Mouse (Mus musculus) cerebellum, postnatal 25 days (tissue): ENCODE results near the gene Naa16.

Source experiments
- DNase-seq, 2 experiments: peaks; one replicate each; pipeline ENCODE4 v3.0.0; 2021; ENCODE audit warnings: mixed read lengths in 2 of 2

The Naa16 gene

DNA sequence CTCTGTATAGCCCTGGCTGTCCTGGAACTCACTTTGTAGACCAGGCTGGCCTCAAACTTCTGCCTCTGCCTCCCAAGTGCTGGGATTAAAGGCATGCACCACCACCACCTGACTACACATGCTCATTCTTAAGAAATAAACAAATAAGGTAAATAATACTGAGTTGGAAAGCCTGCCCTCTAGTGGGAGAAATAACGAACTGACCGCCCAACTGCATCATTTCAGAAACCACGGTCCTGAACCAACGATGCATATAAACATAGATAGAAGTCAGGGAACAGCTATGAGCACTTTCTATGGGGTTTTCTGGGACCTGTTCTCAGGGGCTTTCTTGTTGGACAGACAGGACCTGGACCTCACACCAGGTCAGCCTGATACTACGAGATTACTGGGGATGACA is 63.5 kb downstream of the Naa16 start:
- DNase-seq: peak; percentile 54 to 67

DNA sequence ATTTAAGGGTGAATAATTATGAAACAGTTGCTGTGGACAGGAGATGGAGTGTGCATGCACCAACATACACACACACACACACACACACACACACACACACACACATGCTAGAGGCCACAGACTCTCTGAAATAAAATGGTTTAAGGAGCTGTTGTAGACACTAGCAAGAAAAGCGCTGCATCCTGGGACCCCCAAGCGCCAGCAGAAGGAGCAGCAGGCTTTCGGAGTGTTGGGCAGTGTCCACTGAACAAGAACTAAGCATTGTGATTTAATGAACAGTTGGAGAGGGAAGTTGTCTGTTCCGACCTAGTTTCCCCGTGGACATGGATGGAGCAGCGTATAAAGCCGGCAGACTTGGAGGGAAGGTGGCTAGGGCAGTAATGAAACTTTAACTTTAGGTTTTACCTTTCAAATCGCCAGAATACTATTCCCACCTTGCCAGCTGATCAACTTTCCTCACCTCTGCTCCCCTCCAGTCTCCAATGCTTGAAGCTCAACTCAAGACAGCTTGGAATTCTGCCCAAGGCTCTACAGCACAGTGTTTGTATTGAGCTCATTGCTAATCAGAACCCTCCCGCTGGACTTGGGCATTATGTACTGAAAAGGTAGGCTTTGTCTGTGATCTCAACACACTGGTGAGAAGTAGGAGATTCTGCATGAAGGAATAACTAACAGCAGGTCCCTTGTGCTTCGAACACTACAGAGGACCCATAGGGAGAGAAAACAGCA is 66.3 kb downstream of the Naa16 start:
- peak in 1 of 2 experiments; percentile 23 for DNase-seq

DNA sequence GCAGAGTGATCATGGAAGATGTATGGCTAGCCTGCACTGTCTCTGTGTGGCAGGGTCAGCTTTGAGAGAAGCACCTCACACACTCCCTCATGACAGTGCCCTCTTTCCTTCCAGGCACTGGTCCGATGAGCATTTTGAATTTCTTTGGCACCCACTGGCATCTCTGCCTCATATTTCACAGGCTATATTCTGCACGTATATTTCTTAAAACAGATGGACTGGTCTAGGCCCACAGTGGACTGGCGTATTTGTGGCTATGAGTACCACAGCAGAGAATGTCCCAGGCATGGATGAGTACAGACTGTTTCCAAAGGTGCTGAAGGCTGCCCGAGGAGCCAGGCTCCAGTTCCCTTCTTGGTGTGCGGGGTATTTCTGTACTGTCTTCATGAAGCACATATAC is 68.7 kb downstream of the Naa16 start:
- DNase-seq: no peak

- DNase-seq: peak; percentile 42 to 56
These were observed 69.4 kb downstream of the Naa16 start for GRCm38 (mm10) chr14:79321152-79321551.

DNA sequence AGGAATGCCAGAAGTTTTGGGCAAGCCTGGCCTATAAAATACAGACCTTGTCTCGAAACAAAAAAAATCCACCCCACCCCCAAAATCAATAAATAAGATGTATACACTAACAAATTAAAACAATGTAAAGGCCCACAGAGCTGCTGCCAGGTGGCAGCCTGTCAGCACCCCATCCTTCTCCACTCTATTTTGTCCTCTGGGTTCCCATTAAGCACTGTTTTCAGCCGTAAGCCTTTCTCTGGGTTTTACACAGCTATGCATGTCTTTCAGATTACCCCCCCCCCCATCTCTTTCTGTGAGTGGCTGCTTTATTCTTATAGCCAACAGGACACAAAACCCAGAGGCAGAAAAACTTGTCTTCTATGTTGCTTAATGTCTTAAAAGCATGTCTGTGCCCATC is 73.0 kb downstream of the Naa16 start:
- no peak for DNase-seq

DNA sequence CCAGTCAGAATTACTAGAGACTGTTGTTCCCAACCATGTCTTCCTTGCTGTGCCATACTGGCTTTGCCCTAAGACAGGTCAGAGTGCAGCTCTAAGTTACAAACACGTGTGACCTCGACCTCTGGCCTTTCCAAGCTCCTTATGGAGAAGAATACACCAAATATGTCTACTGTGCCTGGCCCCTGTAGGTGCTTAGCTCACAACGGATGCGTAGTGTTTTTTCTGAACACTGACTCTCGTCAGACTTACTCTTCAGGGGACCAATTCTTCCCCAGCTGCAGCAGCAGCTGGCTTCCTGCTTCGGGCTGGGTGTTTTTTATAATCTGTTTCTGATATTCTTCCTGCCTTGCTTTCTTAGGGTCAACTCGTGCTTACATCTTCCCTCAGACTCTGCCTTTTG is 74.7 kb downstream of the Naa16 start:
- no peak for DNase-seq

DNA sequence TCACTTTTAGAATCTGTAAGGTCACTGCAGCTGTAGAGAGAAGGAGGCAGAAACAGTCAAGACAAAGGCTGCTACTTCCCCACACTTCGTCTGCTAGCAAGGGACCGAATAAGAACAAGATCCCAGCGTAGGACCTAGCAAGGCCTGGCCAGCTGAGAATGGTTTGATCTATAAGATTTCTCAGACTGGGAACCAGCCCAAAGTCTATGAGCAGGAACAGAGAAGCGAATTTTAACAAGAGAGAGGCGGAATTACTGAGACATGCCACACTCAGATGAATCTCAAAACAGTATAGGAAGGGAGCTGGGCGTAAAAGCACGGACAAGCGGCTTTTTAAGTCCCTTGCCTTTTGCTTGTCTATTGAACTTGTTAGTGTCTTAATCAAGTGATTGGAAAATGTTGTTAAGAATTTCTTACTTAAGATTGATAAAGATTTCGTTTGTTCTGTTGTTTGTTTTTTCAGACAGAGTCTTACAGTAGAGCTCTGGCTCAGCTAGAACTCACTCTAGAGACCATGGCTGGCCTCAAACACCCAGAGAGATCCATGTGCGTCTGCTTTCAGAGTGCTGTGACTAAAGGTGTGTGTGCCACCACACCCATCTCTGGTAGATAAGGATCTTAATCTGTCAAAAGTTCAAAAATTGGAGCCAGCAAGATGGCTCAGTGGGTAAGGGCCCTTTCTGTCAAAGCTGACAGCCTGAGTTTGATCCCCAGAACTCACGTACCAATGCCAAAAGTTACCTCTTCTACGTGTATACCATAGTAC is 76.2 kb downstream of the Naa16 start:
- DNase-seq: no peak

GRCm38 (mm10) chr14:79313439-79314175 is 77.0 kb downstream of the Naa16 start:
- DNase-seq: no peak

- no peak for DNase-seq
These were observed 77.9 kb downstream of the Naa16 start for GRCm38 (mm10) chr14:79312719-79313118.

DNA sequence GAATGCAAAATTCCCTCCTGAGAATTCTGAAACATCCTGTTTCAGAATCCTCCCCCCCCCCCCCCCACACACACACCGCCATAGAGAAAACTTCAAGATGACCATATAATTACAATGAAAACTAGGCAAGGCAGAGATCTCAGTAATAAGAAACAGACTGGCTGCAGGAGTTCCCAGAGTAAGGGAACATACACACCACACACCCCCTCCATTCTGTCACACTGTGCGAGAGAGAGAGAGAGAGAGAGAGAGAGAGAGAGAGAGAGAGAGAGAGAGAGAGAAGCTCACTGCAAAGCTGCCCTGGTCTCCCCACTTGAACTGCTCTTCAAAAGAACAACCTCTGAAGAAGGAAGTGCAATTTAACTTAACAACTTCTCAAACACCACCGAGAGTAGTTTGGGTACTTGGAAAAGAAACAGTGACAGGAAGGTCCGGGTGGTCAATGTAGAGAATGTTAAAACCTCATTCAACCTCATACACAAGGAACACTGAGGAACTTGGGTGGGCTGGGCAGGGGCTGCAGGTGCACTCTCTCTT is 78.6 kb downstream of the Naa16 start:
- DNase-seq: no peak

DNA sequence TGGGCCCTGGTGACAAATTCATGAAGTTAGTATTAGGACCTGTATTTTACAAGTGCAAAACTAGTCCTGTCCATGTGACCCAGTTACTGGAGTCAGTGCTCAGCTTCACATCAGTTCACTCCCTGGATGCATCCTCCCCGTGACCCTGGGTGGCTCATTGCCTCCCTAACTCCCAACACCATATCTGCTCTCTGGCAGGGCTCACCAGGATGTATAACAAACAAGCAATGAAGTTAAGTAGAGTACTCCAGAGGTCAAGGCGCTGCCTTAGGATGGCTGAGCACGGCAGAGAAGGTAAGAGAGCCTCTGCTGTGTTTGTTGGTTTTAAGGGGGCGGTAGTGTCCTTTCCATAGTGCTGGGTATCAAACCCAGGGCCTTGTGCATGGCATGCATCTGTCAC is 81.5 kb downstream of the Naa16 start:
- DNase-seq: no peak

- DNase-seq: peak in 1 of 2 experiments; percentile 48
These were observed 82.2 kb downstream of the Naa16 start for GRCm38 (mm10) chr14:79308364-79308763.

- no peak for DNase-seq
These were observed 82.7 kb downstream of the Naa16 start for GRCm38 (mm10) chr14:79307908-79308307.

GRCm38 (mm10) chr14:79307138-79307537 is 83.4 kb downstream of the Naa16 start:
- DNase-seq: no peak

DNA sequence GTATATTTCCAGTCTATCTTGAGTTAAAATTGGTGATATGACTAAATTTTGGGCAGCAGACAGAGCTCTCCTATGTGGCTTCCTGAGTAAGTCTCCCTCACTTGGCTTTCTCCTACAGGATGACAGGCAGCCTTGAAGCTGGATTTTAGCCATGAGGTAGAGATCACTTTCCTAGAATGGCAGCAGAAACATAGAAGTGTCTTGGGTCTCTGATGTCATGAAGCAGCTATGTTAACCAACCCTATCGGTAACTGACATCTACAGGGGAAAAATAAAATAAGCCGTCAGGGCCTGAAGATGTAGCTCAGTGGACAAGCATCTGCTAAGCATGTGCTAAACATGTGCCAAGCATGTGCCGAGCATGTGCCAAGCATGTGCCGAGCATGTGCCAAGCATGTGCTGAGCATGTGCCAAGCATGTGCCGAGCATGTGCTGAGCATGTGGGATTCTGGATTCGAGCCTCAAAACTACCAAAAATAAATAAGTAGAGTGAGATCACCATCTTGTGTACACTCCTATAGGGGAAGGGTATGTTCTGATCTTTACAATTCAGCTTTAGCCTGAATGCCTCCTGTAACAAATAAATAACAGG is 85.6 kb downstream of the Naa16 start:
- no peak for DNase-seq

DNA sequence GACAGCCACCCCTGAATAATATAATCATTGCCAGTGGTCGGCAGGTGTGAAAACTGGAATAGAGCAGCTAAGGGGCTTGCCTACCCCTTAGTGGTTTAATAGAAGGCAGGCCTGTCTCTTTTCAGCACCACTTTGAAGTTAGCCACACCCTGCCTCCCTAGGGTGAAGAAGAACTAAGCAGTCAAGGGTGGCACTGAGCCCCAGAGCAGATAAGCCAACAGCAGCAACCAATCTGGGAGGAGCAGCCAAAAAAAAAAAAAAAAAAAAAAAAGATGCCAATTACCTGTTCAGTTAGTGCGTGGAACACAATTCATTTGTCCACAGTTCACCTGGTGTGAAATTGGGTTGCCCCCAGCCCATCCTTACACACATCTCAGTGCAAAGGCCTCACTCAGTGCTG is 87.4 kb downstream of the Naa16 start:
- DNase-seq: no peak

DNA sequence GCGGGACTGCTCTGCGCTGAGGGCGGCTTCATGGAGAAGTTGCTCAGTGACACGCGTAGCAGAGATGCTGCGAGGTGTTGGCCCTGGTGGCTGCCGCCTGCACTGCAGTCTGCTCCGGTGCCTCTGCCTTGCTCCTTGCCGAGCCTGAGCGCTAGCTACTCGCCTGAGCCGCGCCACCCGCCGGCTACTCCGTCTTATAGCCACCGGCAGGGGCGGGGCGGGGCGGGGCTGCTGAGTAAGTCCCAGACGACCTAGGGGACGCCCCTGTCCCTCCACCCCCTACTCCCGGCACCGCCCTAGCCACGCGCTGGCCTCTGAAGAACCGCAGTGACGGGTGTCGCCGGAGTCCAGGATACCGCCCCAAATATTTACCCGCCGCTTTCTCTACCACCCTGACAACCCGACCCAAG is 89.1 kb downstream of the Naa16 start, which contains the start of gene Rgcc:
Rgcc (minus strand) TSS at position 180 of the 410 bp plus-strand sequence.
- DNase-seq: peak; percentile 97 to 98

DNA sequence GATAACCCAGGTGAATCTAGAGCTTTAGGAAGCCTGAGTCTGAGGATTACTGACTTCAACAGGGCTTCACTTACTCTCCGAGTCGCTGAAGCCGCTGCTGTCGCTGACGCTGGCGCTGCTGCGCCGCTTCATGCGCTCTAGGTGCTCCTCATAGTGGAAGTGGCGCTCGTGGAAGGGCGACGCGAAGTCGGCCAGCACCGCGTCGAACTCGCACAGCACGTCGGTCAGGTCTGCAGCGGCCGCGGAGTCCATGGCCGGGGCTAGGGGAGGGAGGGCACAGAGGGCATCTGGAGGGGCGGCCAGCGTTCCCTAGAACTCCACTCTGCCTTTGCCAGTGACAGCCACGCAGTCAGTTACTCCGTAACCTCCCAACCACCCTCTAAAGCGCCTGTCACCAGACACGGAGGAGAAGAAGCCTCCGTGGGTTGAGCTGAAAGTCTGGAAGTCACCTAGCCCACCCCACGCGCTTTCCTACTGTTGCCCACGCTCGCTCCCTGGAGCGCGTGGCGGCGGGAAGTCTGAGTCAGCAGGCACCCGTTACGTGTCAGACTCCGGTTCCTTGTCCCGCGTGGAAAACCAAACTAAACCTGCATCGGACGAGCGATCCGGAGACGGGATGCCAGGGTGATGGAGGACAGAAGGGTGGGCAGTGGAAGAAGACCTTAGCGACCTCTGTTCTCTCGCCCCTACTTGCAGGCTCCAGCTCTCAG is 89.8 kb downstream of the Naa16 start:
- peak; percentile 58 to 62 for DNase-seq

GRCm38 (mm10) chr14:79299796-79300195 is 90.8 kb downstream of the Naa16 start:
- no peak for DNase-seq

GRCm38 (mm10) chr14:79299230-79299629 is 91.3 kb downstream of the Naa16 start:
- DNase-seq: no peak

DNA sequence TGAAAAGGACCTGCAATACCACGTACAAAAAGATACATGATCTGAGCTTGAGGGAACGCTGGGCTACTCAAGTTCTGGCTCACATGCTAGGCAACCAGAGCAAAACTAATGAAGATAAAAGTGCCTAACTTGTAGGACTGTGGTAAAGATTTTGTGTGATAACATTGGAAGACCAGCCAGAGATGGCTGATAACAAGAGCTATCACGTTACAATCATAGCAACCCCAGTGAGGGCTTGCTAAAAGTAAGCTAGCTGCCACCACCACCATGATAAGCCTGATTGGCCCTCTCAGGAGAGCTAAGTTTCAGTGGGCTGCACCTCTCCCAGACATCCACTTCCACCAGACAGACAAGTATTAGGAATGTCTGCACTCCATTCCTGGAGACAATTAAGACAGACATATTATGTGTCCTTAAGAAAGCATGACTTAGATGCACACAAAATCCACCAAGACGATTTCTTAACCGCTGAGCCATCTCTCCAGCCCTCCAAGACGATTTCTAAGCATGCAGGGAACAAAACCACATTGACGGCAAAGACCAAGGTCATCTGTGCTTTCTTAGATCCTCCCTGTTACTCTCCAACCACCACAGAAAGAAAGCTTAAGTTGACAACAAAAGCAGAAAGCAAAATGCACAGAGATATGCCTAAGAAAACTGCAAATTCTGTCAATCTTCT is 92.1 kb downstream of the Naa16 start:
- no peak for DNase-seq

DNA sequence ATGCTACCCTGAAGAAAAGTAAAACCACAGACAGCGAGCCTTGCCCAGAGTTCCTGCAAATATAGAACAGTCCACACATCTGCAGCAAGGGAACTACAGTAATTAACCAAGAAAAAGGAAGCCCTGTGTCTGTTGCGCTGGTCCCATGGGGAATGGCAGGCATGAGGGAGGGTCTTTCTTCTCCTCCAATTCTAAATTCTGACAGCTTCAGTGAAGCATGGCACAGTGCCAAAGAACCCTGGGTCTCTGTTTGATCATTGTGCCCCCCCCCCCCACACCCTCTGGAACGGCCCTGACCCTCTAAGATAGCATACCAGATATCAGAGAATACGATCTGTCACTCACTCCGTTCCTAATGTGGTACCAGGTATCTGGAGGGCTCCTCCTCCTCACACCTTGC is 93.7 kb downstream of the Naa16 start:
- DNase-seq: no peak
